Mouse (Mus musculus) splenic B cell, adult 2 months (primary cell): Measurements from ENCODE around the gene Fam3b.
A peak's percentile ranks its signal among the peaks of the same experiment; 100 is the strongest.

Source experiments
- DNase-seq: peaks from one replicate; pipeline ENCODE4 v3.0.0-alpha.2; 2011; ENCODE audit warnings: low read depth, low spot score
- H3K27me3 ChIP-seq: 2 replicates; pipeline ENCODE4 v1.6.1; 2012; ENCODE audit warnings: mild to moderate bottlenecking, low read length, moderate library complexity, mixed read lengths; ENCODE audit not compliant: control insufficient read depth, poor library complexity, insufficient read depth, severe bottlenecking
- H3K36me3 ChIP-seq: 2 replicates; pipeline ENCODE4 v1.6.1; 2012; ENCODE audit warnings: mild to moderate bottlenecking, low read length, moderate library complexity, mixed read lengths; ENCODE audit not compliant: control insufficient read depth, poor library complexity, insufficient read depth, severe bottlenecking

Fam3b gene

DNA sequence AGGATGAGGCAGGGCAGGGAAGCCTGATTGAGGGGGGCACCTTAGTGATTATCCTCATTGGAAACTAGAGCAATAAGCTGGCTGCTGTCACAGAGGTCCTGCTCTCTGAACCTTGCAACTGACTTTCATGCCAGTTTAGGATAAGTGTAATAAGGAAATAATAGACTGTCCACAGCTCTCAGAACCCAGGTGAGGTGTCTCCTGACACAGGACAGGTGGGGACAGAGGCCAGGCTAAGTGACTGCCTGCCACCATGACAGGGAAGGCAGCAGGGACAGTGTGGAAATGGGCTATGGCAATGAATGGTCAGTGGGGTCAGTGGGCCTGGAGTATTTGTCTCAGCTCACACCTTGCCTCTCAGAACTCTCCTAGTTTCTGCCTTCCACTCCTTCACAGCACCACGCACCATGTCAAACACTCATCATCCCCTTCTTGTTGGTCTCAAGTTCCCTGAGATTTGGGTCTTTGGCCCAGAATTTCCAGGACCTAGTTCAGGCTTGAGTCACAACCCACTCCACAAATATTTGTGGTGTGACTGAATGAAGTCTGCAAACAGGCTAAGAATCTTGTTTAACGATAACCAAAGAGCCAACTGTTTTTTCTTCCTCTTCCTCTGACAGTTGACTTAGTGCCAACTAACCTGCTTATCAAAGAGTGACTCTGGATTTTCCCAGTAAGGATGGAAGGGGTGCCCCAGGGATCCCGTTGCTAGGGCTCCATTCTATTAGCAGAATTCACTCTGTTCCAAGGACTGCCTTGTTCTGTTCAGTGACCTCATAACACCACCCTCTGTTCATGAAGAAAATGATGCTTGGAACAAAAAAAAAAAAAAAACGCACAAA is at the start of gene Fam3b:
Fam3b (minus strand) TSS at position 718 of the 842 bp plus-strand sequence.
- no peaks in the 10 kb centered on the region for H3K27me3 ChIP-seq
- DNase-seq: no peak
- H3K36me3 ChIP-seq: no peaks in the 10 kb centered on the region

- H3K36me3 ChIP-seq: no peaks in the 10 kb centered on the region; the same call in 1 of the 2 replicates
- DNase-seq: no peak
- no peaks in the 10 kb centered on the region for H3K27me3 ChIP-seq
Observed at GRCm38 (mm10) chr16:97544340-97544739, 29.7 kb upstream of the Fam3b start.

DNA sequence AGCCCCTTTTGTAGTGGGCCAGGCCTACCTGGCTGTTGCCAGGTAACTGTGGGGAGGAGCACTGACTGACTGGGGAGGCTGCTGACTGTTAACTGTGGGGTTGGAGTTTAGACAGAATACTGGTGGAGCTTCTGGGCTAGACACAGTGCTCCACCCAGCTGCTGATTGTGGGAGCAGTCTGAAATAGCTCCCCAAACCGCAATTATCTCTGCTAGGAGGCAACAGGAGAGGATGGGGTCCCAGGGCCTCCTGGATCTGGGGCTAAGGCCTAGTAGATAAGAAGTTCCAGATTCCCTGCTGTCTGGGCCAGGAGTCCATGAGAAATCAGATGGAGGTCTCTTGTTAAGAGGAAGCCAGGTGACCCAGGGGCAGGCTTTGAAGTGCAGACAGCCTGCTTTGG is 22.2 kb upstream of the Fam3b start:
- DNase-seq: no peak
- Histone ChIP-seq H3K36me3 (no peaks in the 10 kb centered on the region), H3K27me3 (no peaks in the 10 kb centered on the region)

GRCm38 (mm10) chr16:97535808-97536413 is 21.3 kb upstream of the Fam3b start:
- peak; percentile 59 for DNase-seq
- no peaks in the 10 kb centered on the region for H3K27me3 ChIP-seq
- no peaks in the 10 kb centered on the region for H3K36me3 ChIP-seq

GRCm38 (mm10) chr16:97534876-97535461 is 20.4 kb upstream of the Fam3b start:
- peak; percentile 31 for DNase-seq
- Histone ChIP-seq H3K27me3 (no peaks in the 10 kb centered on the region), H3K36me3 (no peaks in the 10 kb centered on the region)

DNA sequence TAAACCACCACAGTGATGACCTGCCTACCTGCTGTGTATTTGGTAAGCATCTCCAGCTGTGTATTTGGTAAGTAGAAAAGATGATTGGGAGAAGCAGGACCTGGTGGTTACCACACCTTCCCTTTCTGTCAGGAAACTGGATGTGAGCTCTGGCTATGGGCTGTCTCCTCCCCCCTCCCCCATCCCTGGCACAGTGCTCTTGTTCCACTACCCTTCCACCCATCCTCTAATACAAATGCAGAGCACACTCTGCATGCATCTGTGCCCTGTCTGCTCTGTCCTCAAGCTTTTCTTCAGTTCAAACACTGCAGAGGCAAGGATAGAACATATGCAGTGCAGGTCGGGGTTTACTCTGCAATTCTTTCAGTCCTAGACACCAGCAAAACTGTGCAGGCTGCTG is 19.8 kb upstream of the Fam3b start:
- H3K36me3 ChIP-seq: no peaks in the 10 kb centered on the region
- DNase-seq: no peak
- H3K27me3 ChIP-seq: no peaks in the 10 kb centered on the region

- no peaks in the 10 kb centered on the region for H3K27me3 ChIP-seq
- no peaks in the 10 kb centered on the region for H3K36me3 ChIP-seq
- no peak for DNase-seq
Observed at GRCm38 (mm10) chr16:97533751-97534150, 19.1 kb upstream of the Fam3b start.

DNA sequence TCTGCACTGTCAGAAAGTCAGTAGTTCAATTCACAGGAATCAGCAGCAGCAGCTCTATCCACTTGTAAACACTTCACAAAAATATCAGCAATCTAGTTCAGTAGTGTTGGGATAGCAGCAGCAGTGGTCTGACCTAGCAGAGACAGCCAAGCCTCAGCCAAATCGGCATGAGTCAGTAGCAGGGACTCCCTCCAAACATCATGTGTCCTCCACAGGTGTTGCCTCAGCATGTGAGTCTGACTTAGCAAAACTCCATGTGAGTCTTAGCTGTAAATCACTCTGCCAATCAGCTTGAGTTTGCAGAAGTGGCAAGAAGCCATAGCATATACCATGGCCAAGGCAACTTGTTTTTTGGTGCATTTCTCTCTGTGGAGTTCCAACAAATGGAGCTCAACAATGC is 18.5 kb upstream of the Fam3b start:
- H3K36me3 ChIP-seq: no peaks in the 10 kb centered on the region
- H3K27me3 ChIP-seq: no peaks in the 10 kb centered on the region
- DNase-seq: no peak

- no peaks in the 10 kb centered on the region for H3K36me3 ChIP-seq
- no peaks in the 10 kb centered on the region for H3K27me3 ChIP-seq
- DNase-seq: no peak
Observed at GRCm38 (mm10) chr16:97529241-97529640, 14.6 kb upstream of the Fam3b start.

DNA sequence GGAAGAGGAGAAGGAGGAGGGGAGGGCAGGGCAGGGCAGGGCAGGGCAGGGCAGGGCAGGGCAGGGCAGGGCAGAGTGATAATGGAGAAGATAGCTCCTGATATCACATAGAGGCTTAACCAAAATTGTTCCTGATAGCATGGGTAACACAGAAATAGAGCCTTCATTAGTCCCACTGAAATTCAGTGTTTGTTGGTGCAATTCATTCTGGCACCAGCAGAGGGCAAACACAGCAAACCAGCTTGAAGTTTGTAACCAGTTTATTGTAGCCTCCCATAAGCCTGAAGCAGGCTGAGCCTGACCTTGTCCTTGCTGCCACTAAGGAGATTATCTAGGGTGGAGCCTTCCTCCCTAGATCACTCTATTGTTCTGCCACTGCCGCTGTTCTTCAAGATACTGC is 8.4 kb upstream of the Fam3b start:
- Histone ChIP-seq H3K27me3 (no peaks in the 10 kb centered on the region), H3K36me3 (no peaks in the 10 kb centered on the region)
- DNase-seq: peak; percentile 70

GRCm38 (mm10) chr16:97521983-97522382 is 7.4 kb upstream of the Fam3b start:
- no peaks in the 10 kb centered on the region for H3K27me3 ChIP-seq
- no peaks in the 10 kb centered on the region for H3K36me3 ChIP-seq
- DNase-seq: no peak

- Histone ChIP-seq H3K36me3 (no peaks in the 10 kb centered on the region), H3K27me3 (no peaks in the 10 kb centered on the region)
- DNase-seq: no peak
Observed at GRCm38 (mm10) chr16:97516341-97516740, 1.7 kb upstream of the Fam3b start.

GRCm38 (mm10) chr16:97512347-97512751 is 2.3 kb downstream of the Fam3b start:
- no peaks in the 10 kb centered on the region for H3K36me3 ChIP-seq
- DNase-seq: no peak
- no peaks in the 10 kb centered on the region for H3K27me3 ChIP-seq

GRCm38 (mm10) chr16:97511495-97511894 is 3.1 kb downstream of the Fam3b start:
- Histone ChIP-seq H3K36me3 (no peaks in the 10 kb centered on the region), H3K27me3 (no peaks in the 10 kb centered on the region)
- DNase-seq: no peak

DNA sequence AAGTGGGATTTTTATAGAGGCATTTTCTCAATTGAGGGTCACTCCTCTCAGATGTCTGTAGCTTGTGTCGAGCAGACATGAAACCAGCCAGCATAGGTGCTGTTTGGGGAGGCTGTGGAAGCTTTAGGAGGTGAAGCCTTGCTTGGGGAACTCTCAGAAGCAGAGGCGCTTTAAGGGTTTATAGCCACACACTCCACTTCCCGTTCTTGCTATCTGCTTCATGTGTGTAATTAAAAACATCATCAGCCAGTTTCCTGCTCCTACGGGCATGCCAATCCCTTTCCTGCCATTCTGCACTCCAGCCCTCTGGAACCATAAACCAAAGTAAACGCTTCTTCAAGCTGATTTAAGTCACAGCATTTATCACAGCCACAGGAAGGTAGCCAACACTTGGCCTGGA is 3.8 kb downstream of the Fam3b start:
- Histone ChIP-seq H3K27me3 (no peaks in the 10 kb centered on the region), H3K36me3 (no peaks in the 10 kb centered on the region)
- DNase-seq: no peak
